In the genomic region with DNA sequence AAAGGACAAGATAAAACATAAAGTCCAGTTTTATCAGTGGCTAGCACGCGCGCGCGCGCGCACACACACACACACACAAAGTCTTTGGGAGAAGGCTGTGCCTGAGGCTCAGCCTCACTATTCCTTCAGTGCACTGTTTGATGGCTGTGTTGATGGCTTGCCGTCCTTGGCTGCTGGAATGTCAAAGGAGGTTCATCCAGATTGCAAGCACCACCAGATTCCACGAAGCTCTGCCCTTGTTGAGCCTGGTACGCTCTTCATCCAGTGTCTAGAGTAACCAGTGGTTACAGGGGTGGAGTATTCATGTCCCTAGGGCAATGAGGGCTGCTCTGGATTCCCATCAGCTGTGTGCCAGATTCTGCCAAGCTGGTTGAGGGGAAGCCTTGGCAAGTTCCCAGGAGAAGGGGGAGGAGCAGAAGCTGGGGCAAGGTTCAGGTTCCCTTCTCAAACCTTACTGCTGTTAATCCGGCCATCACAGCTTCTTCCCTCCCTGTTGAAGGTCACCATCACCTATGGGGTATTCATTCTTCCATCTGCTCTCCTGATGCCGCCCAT, we compare ENCODE assay signal across 9 mouse cellular contexts. TPM values are rescaled to one million over a fixed set of nuclear protein-coding genes. Genes with fewer than 3 reads are reported as not detected.
DNase-seq lines count a peak whose midpoint lies in the region; ATAC-seq and TF ChIP-seq lines count a peak whose summit lies in the region.
"Had no signal": no experiment of that assay in that cellular context is flagged by ENCODE, and none has a peak within 500 bp of the region (broad histone marks: within the 10 kb centered on the region; RNA-seq: fewer than 3 reads in every experiment).

No protein-coding gene starts in this region.

- no peak for TF ChIP-seq RAD21 in MEL (IDR thresholded peaks at IDR 0.05; ENCODE audit: low read depth, low read length)

- H3K27ac ChIP-seq in heart, embryonic 10.5 days: peak overlapping the region; percentile 36; the same call in 1 of the 2 replicates
- H3K27ac ChIP-seq in MEL (ENCODE audit: control insufficient read depth, low read depth, low read length): no peak overlapping the region
- H3K27ac ChIP-seq in forebrain, embryonic 16.5 days (ENCODE audit: low read length): peak overlapping the region; percentile 64
- peak overlapping the region; percentile 52; the same call in 1 of the 2 replicates for H3K27ac ChIP-seq in limb, embryonic 15.5 days

- no peak for TF ChIP-seq CTCF in MEL (IDR thresholded peaks at IDR 0.05 in 2 of 3, conservative IDR thresholded peaks at IDR 0.05 in 1 of 3; ENCODE audit: control insufficient read depth in 1 of 3, insufficient read depth in 1 of 3, low read depth in 2 of 3, low read length in 3 of 3, poor library complexity in 1 of 3, severe bottlenecking in 1 of 3)

- H3K4me3 ChIP-seq in heart, embryonic 10.5 days: no peak overlapping the region
- H3K4me3 ChIP-seq in MEL (ENCODE audit: control insufficient read depth in 1 of 2, insufficient read depth in 1 of 2, low read depth in 2 of 2, low read length in 2 of 2): no peak overlapping the region
- no peak overlapping the region for H3K4me3 ChIP-seq in forebrain, embryonic 16.5 days (replicated peaks; ENCODE audit: low read length)
- no peak overlapping the region for H3K4me3 ChIP-seq in limb, embryonic 15.5 days

- no peak overlapping the region for H3K9ac ChIP-seq in MEL (ENCODE audit: control insufficient read depth, low read depth, low read length, poor library complexity, severe bottlenecking)
- no peak overlapping the region for H3K9ac ChIP-seq in forebrain, embryonic 16.5 days (replicated peaks; ENCODE audit: low read depth, low read length)
- no peak overlapping the region for H3K9ac ChIP-seq in limb, embryonic 15.5 days

- H3K27me3 ChIP-seq in heart, embryonic 10.5 days (ENCODE audit: insufficient read depth, poor library complexity, severe bottlenecking): no peaks in the 10 kb centered on the region
- no peaks in the 10 kb centered on the region for H3K27me3 ChIP-seq in MEL (ENCODE audit: control insufficient read depth in 1 of 2, insufficient read depth in 2 of 2, low read length in 2 of 2)
- no peaks in the 10 kb centered on the region for H3K27me3 ChIP-seq in forebrain, embryonic 16.5 days (replicated peaks; ENCODE audit: control insufficient read depth, insufficient read depth, low read length)
- H3K27me3 ChIP-seq in limb, embryonic 15.5 days: no peaks in the 10 kb centered on the region

- DNase-seq in heart, embryonic 10.5 days (ENCODE audit: low spot score): no peak
- no peak for DNase-seq in heart, adult 18-20 months
- no peak for DNase-seq in MEL (ENCODE audit: low read depth, low spot score)
- DNase-seq in thymus, postnatal 4 days: no peak
- no peak for DNase-seq in layer of hippocampus, postnatal 25 days (ENCODE audit: extremely low spot score in 1 of 2, low spot score in 1 of 2)
- DNase-seq in left cerebral cortex, adult 9 months (ENCODE audit: low spot score in 2 of 2): no peak

- no peak for TF ChIP-seq POLR2A in MEL (IDR thresholded peaks at IDR 0.05; ENCODE audit: control insufficient read depth in 1 of 2, insufficient read depth in 1 of 2, low read depth in 1 of 2, low read length in 2 of 2, poor library complexity in 1 of 2)

- TF ChIP-seq EP300 in MEL (IDR thresholded peaks at IDR 0.05; ENCODE audit: low read depth in 1 of 2, low read length in 2 of 2): no peak

- 77% methylated on average over 12 of the region's 12 CpGs for WGBS in heart, embryonic 10.5 days
- WGBS in forebrain, embryonic 16.5 days: 67% methylated on average over 12 of the region's 12 CpGs
- WGBS in limb, embryonic 15.5 days: 71% methylated on average over 12 of the region's 12 CpGs

- H3K79me2 ChIP-seq in MEL (ENCODE audit: control insufficient read depth, insufficient read depth, low read length, poor library complexity): no peaks in the 10 kb centered on the region

- no peaks in the 10 kb centered on the region for H3K9me3 ChIP-seq in heart, embryonic 10.5 days
- no peaks in the 10 kb centered on the region for H3K9me3 ChIP-seq in MEL (replicated peaks; ENCODE audit: insufficient read depth, low read length)
- H3K9me3 ChIP-seq in forebrain, embryonic 16.5 days (ENCODE audit: control insufficient read depth, low read length): no peaks in the 10 kb centered on the region
- H3K9me3 ChIP-seq in limb, embryonic 15.5 days: no peaks in the 10 kb centered on the region
- H3K9me3 ChIP-seq: G1E had no signal

- peaks cover 93% of the 10 kb centered on the region for H3K4me1 ChIP-seq in heart, embryonic 10.5 days
- H3K4me1 ChIP-seq in MEL (ENCODE audit: control insufficient read depth in 1 of 2, insufficient read depth in 2 of 2, low read length in 2 of 2): peaks cover 0 to 3% of the 10 kb centered on the region in 2 experiments; a peak in 1 of 4 replicates
- H3K4me1 ChIP-seq in forebrain, embryonic 16.5 days (replicated peaks; ENCODE audit: control insufficient read depth, insufficient read depth, low read length): peaks cover 83% of the 10 kb centered on the region
- H3K4me1 ChIP-seq in limb, embryonic 15.5 days: peaks cover 88% of the 10 kb centered on the region

- H3K36me3 ChIP-seq in heart, embryonic 10.5 days: peaks cover 29% of the 10 kb centered on the region
- peaks cover 2 to 9% of the 10 kb centered on the region in 2 experiments; a peak in 1 of 4 replicates for H3K36me3 ChIP-seq in MEL (ENCODE audit: control insufficient read depth in 1 of 2, insufficient read depth in 2 of 2, low read length in 2 of 2)
- peaks cover 3% of the 10 kb centered on the region; the same call in 1 of the 2 replicates for H3K36me3 ChIP-seq in forebrain, embryonic 16.5 days (ENCODE audit: control insufficient read depth, insufficient read depth)
- H3K36me3 ChIP-seq in limb, embryonic 15.5 days: peaks cover 21% of the 10 kb centered on the region

- peak overlapping the region; percentile 9; the same call in 1 of the 2 replicates for H3K4me2 ChIP-seq in forebrain, embryonic 16.5 days (ENCODE audit: low read length)
- H3K4me2 ChIP-seq in limb, embryonic 15.5 days: no peak overlapping the region

- no peak for ATAC-seq in forebrain, embryonic 16.5 days
- ATAC-seq in limb, embryonic 15.5 days (ENCODE audit: insufficient number of reproducible peaks, low FRiP score, low TSS enrichment, low read depth): no peak

TF ChIP-seq in MEL, 35 proteins besides CTCF, POLR2A, EP300 and RAD21:
- TF ChIP-seq GATA1 (IDR thresholded peaks at IDR 0.05; ENCODE audit: low read depth, low read length) (no peak), POLR2AphosphoS2 (IDR thresholded peaks at IDR 0.05; ENCODE audit: low read length) (0 out of 2 replicates have a peak, but pooled peaks have one; percentile 21), ELF1 (IDR thresholded peaks at IDR 0.05; ENCODE audit: low read depth, low read length) (no peak), SIN3A (IDR thresholded peaks at IDR 0.05; ENCODE audit: low read length) (no peak), ZKSCAN1 (IDR thresholded peaks at IDR 0.05; ENCODE audit: low read depth, low read length) (no peak)

RNA-seq across cellular contexts. Expression of a gene that starts 40.2 kb away (rescaled TPM):
- 38.2 and 40.3 TPM in 2 replicates for polyA plus RNA-seq in heart, embryonic 10.5 days (2016; fragmentation: Nextera tagmentation; extraction: Ambion mirVana)
- 10 to 100 TPM; 25.7 to 36.6 TPM for total RNA-seq in heart, adult 18-20 months (2021)
- total RNA-seq in MEL (2012; rRNA removed): 288 and 305 TPM in 2 replicates
- 100 to 1,000 TPM in 1 of 2 experiments, not detected in 1; 241 TPM for polyA plus RNA-seq in MEL (2012; ENCODE audit: insufficient read depth in 1 of 2, insufficient read length in 2 of 2, low read depth in 1 of 2, low replicate concordance in 2 of 2, missing spikeins in 1 of 2)
- 41.1 and 46.9 TPM in 2 replicates for polyA plus RNA-seq in forebrain, embryonic 16.5 days (2015; fragmentation: Nextera tagmentation; extraction: Ambion mirVana)
- 66.5 and 70.3 TPM in 2 replicates for polyA plus RNA-seq in limb, embryonic 15.5 days (2015; fragmentation: Nextera tagmentation; extraction: Ambion mirVana)
- 10 to 100 TPM; 49.9 to 58.1 TPM for total RNA-seq in layer of hippocampus, postnatal 25 days (2021)
